Mouse (Mus musculus): Measurements from ENCODE around the gene Cbx7. TPM values are rescaled to one million over a fixed set of nuclear protein-coding genes. Genes with fewer than 3 reads are reported as not detected.
"Not testable (repeated sequence)": the region's sequence is repeated elsewhere in the genome, so short reads cannot be mapped to it uniquely, and the experiment has no call there.

The Cbx7 gene
- polyA plus RNA-seq, 3 experiments from 2014 or later: 13.3 to 48.6 (median 38.5) TPM

GRCm38 (mm10) chr15:79918485-79918884 lies 52.4 kb downstream of the Cbx7 start:
- no peak for ATAC-seq

- peak; percentile 4 for ATAC-seq
Observed at GRCm38 (mm10) chr15:79917111-79917720, 53.7 kb downstream of the Cbx7 start.

- ATAC-seq: no peak
Observed at GRCm38 (mm10) chr15:79916150-79916549, 54.8 kb downstream of the Cbx7 start.

- ATAC-seq: peak; percentile 48
Observed at GRCm38 (mm10) chr15:79914357-79914756, 56.6 kb downstream of the Cbx7 start.

- no peak for ATAC-seq
Observed at GRCm38 (mm10) chr15:79913761-79914346, 57.1 kb downstream of the Cbx7 start.

- no peak for ATAC-seq
Observed at GRCm38 (mm10) chr15:79911339-79911738, 59.6 kb downstream of the Cbx7 start.

GRCm38 (mm10) chr15:79910812-79911211 lies 60.1 kb downstream of the Cbx7 start:
- ATAC-seq: not testable (repeated sequence)

GRCm38 (mm10) chr15:79909006-79909405 lies 61.9 kb downstream of the Cbx7 start:
- ATAC-seq: not testable (repeated sequence)

- ATAC-seq: no peak
Observed at GRCm38 (mm10) chr15:79906855-79907254, 64.1 kb downstream of the Cbx7 start.

GRCm38 (mm10) chr15:79905211-79905610 lies 65.7 kb downstream of the Cbx7 start:
- ATAC-seq: no peak

GRCm38 (mm10) chr15:79904678-79905077 lies 66.2 kb downstream of the Cbx7 start:
- ATAC-seq: not testable (repeated sequence)

GRCm38 (mm10) chr15:79903963-79904362 lies 67.0 kb downstream of the Cbx7 start:
- no peak for ATAC-seq

- not testable (repeated sequence) for ATAC-seq
Observed at GRCm38 (mm10) chr15:79903081-79903480, 67.8 kb downstream of the Cbx7 start.

GRCm38 (mm10) chr15:79901399-79901798 lies 69.5 kb downstream of the Cbx7 start:
- ATAC-seq: no peak

GRCm38 (mm10) chr15:79900751-79901150 lies 70.2 kb downstream of the Cbx7 start:
- ATAC-seq: peak; percentile 69

GRCm38 (mm10) chr15:79899828-79900510 lies 71.0 kb downstream of the Cbx7 start:
- peak; percentile 21 for ATAC-seq

- no peak for ATAC-seq
Observed at GRCm38 (mm10) chr15:79898988-79899387, 71.9 kb downstream of the Cbx7 start.

- peak; percentile 22 for ATAC-seq
Observed at GRCm38 (mm10) chr15:79896080-79896725, 74.7 kb downstream of the Cbx7 start.

GRCm38 (mm10) chr15:79895221-79896079 lies 75.5 kb downstream of the Cbx7 start:
- ATAC-seq: peak; percentile 5

- ATAC-seq: no peak
Observed at GRCm38 (mm10) chr15:79894343-79894742, 76.6 kb downstream of the Cbx7 start.

GRCm38 (mm10) chr15:79893824-79894123 lies 77.1 kb downstream of the Cbx7 start:
- no peak for ATAC-seq

GRCm38 (mm10) chr15:79892995-79893823 lies 77.7 kb downstream of the Cbx7 start:
- no peak for ATAC-seq

Measured in inflammation-experienced regulatory T-cells, adult 6 months (primary cell).